Mouse (Mus musculus): ENCODE results near the gene Nuf2. TPM values are rescaled to one million over a fixed set of nuclear protein-coding genes. Genes with fewer than 3 reads are reported as not detected.
"Not testable (repeated sequence)": the region's sequence is repeated elsewhere in the genome, so short reads cannot be mapped to it uniquely, and the experiment has no call there.

The Nuf2 gene
- polyA plus RNA-seq, 1 experiment from 2014 or later, result 56.5 TPM

GRCm38 (mm10) chr1:169517899-169518517 is 13.3 kb downstream of the Nuf2 start:
- ATAC-seq (ENCODE audit: insufficient number of reproducible peaks, insufficient read depth, low FRiP score, low TSS enrichment, low read depth); H3K27ac ChIP-seq; H3K4me2 ChIP-seq; H3K4me3 ChIP-seq; H3K4me1 ChIP-seq; H3K9ac ChIP-seq; H3K9me3 ChIP-seq; H3K27me3 ChIP-seq: not testable (repeated sequence)
- 97% methylated on average over 7 of the region's 7 CpGs for WGBS
- peaks cover 60% of the 10 kb centered on the region for H3K36me3 ChIP-seq

DNA sequence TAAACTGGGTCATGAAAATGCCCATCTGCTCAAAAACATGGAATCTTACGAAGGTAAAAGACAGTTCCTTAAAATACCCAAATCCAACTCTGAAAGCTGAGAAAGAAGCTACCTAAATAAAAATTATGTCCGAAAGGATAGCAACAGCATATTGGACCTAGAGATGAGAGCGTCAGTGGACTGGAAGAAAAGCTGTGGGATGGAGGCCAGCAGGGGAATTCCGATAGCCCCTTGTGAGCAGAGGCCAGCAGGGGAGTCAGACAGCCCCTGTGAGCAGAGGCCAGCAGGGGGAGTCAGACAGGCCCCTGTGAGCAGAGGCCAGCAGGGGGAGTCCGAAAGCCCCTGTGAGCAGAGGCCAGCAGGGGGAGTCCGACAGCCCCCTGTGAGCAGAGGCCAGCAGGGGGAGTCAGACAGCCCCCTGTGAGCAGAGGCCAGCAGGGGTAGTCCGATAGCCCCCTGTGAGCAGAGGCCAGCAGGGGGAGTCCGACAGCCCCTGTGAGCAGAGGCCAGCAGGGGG is 13.8 kb downstream of the Nuf2 start:
- Histone ChIP-seq H3K36me3 (peaks cover 59% of the 10 kb centered on the region), H3K4me1 (no peaks in the 10 kb centered on the region), H3K4me2 (no peak overlapping the region), H3K9me3 (no peaks in the 10 kb centered on the region), H3K27ac (no peak overlapping the region), H3K4me3 (no peak overlapping the region), H3K9ac (no peak overlapping the region), H3K27me3 (no peaks in the 10 kb centered on the region)
- no peak for ATAC-seq (ENCODE audit: insufficient number of reproducible peaks, insufficient read depth, low FRiP score, low TSS enrichment, low read depth)
- 93% methylated on average over 8 of the region's 8 CpGs for WGBS

DNA sequence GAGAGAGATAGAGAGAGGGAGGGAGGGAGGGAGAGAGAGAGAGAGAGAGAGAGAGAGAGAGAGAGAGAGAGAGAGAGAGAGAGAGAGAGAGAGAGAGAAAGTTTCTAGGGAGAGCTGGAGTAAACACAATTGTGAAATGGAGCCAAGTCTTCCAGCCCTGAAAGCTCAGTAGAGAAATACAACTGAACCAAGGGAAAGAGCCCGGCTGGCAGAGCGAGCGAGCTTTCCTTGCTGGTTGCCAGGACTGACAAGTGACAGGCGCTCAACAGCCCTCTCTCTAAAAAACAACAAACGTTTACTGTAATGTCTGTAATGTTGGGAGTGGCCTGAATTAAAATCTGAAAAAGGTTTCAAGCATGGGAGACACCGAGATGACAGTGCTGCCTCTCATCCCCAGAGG is 24.9 kb downstream of the Nuf2 start:
- 83% methylated on average over 6 of the region's 6 CpGs for WGBS
- H3K36me3 ChIP-seq, result peaks cover 78% of the 10 kb centered on the region

GRCm38 (mm10) chr1:169502876-169503275 is 28.4 kb downstream of the Nuf2 start:
- Histone ChIP-seq H3K4me1 (no peaks in the 10 kb centered on the region), H3K4me2 (no peak overlapping the region), H3K9ac (no peak overlapping the region), H3K4me3 (no peak overlapping the region), H3K36me3 (peaks cover 77% of the 10 kb centered on the region), H3K9me3 (no peaks in the 10 kb centered on the region), H3K27ac (no peak overlapping the region), H3K27me3 (no peaks in the 10 kb centered on the region)
- ATAC-seq (ENCODE audit: insufficient number of reproducible peaks, insufficient read depth, low FRiP score, low TSS enrichment, low read depth), result no peak
- 92% methylated on average over 3 of the region's 3 CpGs for WGBS

More for the DNA sequence above, 24.9 kb downstream of the Nuf2 start:
- Histone ChIP-seq H3K4me2 (no peak overlapping the region), H3K27me3 (no peaks in the 10 kb centered on the region), H3K27ac (no peak overlapping the region), H3K4me1 (no peaks in the 10 kb centered on the region), H3K9ac (no peak overlapping the region), H3K4me3 (no peak overlapping the region), H3K9me3 (no peaks in the 10 kb centered on the region)
- ATAC-seq (ENCODE audit: insufficient number of reproducible peaks, insufficient read depth, low FRiP score, low TSS enrichment, low read depth), result no peak

DNA sequence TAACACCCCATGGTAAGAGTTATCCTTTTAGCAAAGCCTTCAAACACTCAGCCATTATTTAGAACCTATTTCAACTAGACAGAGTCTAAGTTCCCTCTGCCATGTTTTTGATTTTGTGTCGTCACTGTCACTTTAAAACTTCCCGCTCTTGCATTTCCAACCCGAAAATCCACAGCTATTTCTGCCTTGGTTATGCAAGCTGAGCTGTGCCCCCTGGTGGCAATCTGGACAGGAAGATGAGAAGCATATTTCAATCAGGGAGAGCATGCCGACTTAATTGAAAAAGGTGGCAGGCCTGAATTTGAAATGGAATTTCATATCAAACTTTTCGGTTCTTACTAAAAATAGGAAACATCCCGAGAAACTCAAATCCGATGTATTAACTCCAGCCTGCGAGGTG is 35.6 kb downstream of the Nuf2 start:
- H3K9ac ChIP-seq, result no peak overlapping the region
- H3K9me3 ChIP-seq, result no peaks in the 10 kb centered on the region
- H3K4me3 ChIP-seq, result no peak overlapping the region
- H3K4me2 ChIP-seq, result no peak overlapping the region
- peaks cover 26% of the 10 kb centered on the region for H3K36me3 ChIP-seq
- no peak for ATAC-seq (ENCODE audit: insufficient number of reproducible peaks, insufficient read depth, low FRiP score, low TSS enrichment, low read depth)
- H3K4me1 ChIP-seq, result no peaks in the 10 kb centered on the region
- no peak overlapping the region for H3K27ac ChIP-seq
- WGBS, result 50% methylated on average over 8 of the region's 8 CpGs
- H3K27me3 ChIP-seq, result no peaks in the 10 kb centered on the region

- no peak for ATAC-seq (ENCODE audit: insufficient number of reproducible peaks, insufficient read depth, low FRiP score, low TSS enrichment, low read depth)
Observed at GRCm38 (mm10) chr1:169491561-169491960, 39.7 kb downstream of the Nuf2 start.

DNA sequence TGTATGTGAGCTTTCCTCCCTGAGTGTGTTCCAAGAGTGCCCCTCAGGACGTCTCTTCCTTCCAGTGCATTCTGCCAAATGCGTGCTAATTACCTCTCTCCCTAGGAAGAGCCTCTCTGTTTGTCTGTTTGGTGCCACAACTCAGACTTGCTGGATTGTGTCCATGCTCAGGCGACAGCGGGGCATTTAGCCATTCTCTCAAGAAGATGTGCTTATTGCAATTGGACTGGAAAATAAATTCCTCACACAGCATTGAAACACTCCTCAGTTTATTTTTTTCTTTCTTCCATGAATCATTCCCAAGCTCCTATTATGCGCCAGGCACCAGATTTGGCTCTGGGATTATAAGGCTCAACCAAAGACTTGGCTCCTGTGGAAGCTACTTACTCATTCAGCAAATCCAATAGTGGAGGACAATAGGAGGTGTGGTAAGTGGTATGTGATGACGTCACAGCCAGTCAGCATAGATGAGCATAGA is 45.8 kb downstream of the Nuf2 start:
- H3K27ac ChIP-seq, result no peak overlapping the region
- no peaks in the 10 kb centered on the region for H3K36me3 ChIP-seq
- no peak for ATAC-seq (ENCODE audit: insufficient number of reproducible peaks, insufficient read depth, low FRiP score, low TSS enrichment, low read depth)
- no peak overlapping the region for H3K9ac ChIP-seq
- no peaks in the 10 kb centered on the region for H3K9me3 ChIP-seq
- no peaks in the 10 kb centered on the region for H3K27me3 ChIP-seq
- H3K4me1 ChIP-seq, result 0 out of 2 replicates have a peak, but pooled peaks cover 10% of the 10 kb centered on the region
- WGBS, result 69% methylated on average over 6 of the region's 6 CpGs
- H3K4me3 ChIP-seq, result no peak overlapping the region
- H3K4me2 ChIP-seq, result no peak overlapping the region

More at GRCm38 (mm10) chr1:169491561-169491960, 39.7 kb downstream of the Nuf2 start:
- H3K36me3 ChIP-seq, result no peaks in the 10 kb centered on the region
- no peak overlapping the region for H3K9ac ChIP-seq
- WGBS, result 74% methylated on average over 1 of the region's 1 CpGs
- no peak overlapping the region for H3K4me2 ChIP-seq
- no peaks in the 10 kb centered on the region for H3K4me1 ChIP-seq
- H3K27me3 ChIP-seq, result no peaks in the 10 kb centered on the region
- no peaks in the 10 kb centered on the region for H3K9me3 ChIP-seq
- H3K4me3 ChIP-seq, result no peak overlapping the region
- no peak overlapping the region for H3K27ac ChIP-seq

- no peaks in the 10 kb centered on the region for H3K36me3 ChIP-seq
- WGBS, result 58% methylated on average over 4 of the region's 4 CpGs
- H3K4me1 ChIP-seq, result 0 out of 2 replicates have a peak, but pooled peaks cover 10% of the 10 kb centered on the region
Observed at GRCm38 (mm10) chr1:169484565-169484964, 46.7 kb downstream of the Nuf2 start.

GRCm38 (mm10) chr1:169482596-169483335 is 48.5 kb downstream of the Nuf2 start:
- Histone ChIP-seq H3K27ac (no peak overlapping the region), H3K4me3 (no peak overlapping the region), H3K4me1 (0 out of 2 replicates have a peak, but pooled peaks cover 10% of the 10 kb centered on the region), H3K9ac (no peak overlapping the region), H3K9me3 (no peaks in the 10 kb centered on the region), H3K4me2 (no peak overlapping the region), H3K27me3 (no peaks in the 10 kb centered on the region), H3K36me3 (no peaks in the 10 kb centered on the region)
- no peak for ATAC-seq (ENCODE audit: insufficient number of reproducible peaks, insufficient read depth, low FRiP score, low TSS enrichment, low read depth)
- WGBS, result 89% methylated on average over 6 of the region's 6 CpGs

More at GRCm38 (mm10) chr1:169484565-169484964, 46.7 kb downstream of the Nuf2 start:
- no peak for ATAC-seq (ENCODE audit: insufficient number of reproducible peaks, insufficient read depth, low FRiP score, low TSS enrichment, low read depth)
- Histone ChIP-seq H3K9me3 (no peaks in the 10 kb centered on the region), H3K9ac (no peak overlapping the region), H3K4me2 (no peak overlapping the region), H3K4me3 (no peak overlapping the region), H3K27me3 (no peaks in the 10 kb centered on the region), H3K27ac (no peak overlapping the region)

- no peak for ATAC-seq (ENCODE audit: insufficient number of reproducible peaks, insufficient read depth, low FRiP score, low TSS enrichment, low read depth)
- H3K4me1 ChIP-seq, result no peaks in the 10 kb centered on the region
- H3K36me3 ChIP-seq, result no peaks in the 10 kb centered on the region
- no peak overlapping the region for H3K9ac ChIP-seq
- 72% methylated on average over 3 of the region's 3 CpGs for WGBS
- no peaks in the 10 kb centered on the region for H3K9me3 ChIP-seq
- no peaks in the 10 kb centered on the region for H3K27me3 ChIP-seq
- H3K4me3 ChIP-seq, result no peak overlapping the region
- H3K4me2 ChIP-seq, result no peak overlapping the region
- H3K27ac ChIP-seq, result no peak overlapping the region
Observed at GRCm38 (mm10) chr1:169471185-169471584, 60.1 kb downstream of the Nuf2 start.

DNA sequence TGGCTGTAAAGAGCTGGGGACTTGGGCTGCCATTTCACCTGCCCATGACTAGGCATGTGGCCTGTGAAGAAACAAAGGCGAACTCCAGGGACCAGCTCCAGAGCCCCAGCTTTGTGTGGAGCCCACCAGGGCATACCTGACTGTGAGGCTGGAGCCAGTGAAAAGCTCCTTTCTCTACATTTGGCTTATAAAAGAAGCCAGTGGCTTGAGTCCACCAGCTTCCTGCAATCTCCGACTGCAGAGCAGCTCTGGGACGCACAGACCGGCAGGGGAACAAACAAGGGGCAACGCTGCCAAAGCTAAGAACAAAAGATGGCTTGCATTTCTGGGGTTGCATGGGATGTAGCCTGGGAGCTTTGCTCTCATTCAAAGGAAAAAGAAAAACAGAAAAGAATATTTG is 63.5 kb downstream of the Nuf2 start:
- WGBS, result 78% methylated on average over 5 of the region's 5 CpGs
- no peaks in the 10 kb centered on the region for H3K27me3 ChIP-seq
- H3K4me2 ChIP-seq, result no peak overlapping the region
- H3K27ac ChIP-seq, result no peak overlapping the region
- ATAC-seq (ENCODE audit: insufficient number of reproducible peaks, insufficient read depth, low FRiP score, low TSS enrichment, low read depth), result no peak
- no peaks in the 10 kb centered on the region for H3K36me3 ChIP-seq
- H3K9ac ChIP-seq, result no peak overlapping the region
- no peaks in the 10 kb centered on the region for H3K4me1 ChIP-seq
- H3K9me3 ChIP-seq, result no peaks in the 10 kb centered on the region
- no peak overlapping the region for H3K4me3 ChIP-seq
